Mouse (Mus musculus) colon, adult 2 months (tissue): ENCODE data around the gene AA986860. TPM values are rescaled to one million over a fixed set of nuclear protein-coding genes. Genes with fewer than 3 reads are reported as not detected.

Experiments used
- polyA plus RNA-seq: library from polyadenylated mRNA; depleted of rRNA; stranded (reverse); fragments of >200 nt; gene quantifications from 2 replicates; pipeline ENCODE4 v1.2.3, GENCODE M21; 2012; rRNA removed

The AA986860 gene
- 5.8 and 8.9 TPM in 2 replicates for polyA plus RNA-seq

GRCm38 (mm10) chr1:130731741-130732337 lies at the start of gene AA986860:
Gene AA986860 (plus strand): TSS chr1:130731976.

GRCm38 (mm10) chr1:130715561-130716217 lies 16.1 kb upstream of the AA986860 start, which contains the start of gene Gm29427:
Gene Gm29427 (minus strand): TSS chr1:130715799.

GRCm38 (mm10) chr1:130717291-130717871 lies 14.4 kb upstream of the AA986860 start, which contains the start of gene Yod1:
Gene Yod1 (plus strand): TSS chr1:130717327.

GRCm38 (mm10) chr1:130729153-130729552 lies 2.6 kb upstream of the AA986860 start, which contains the start of gene Pfkfb2:
Gene Pfkfb2 (minus strand): TSS chr1:130729253.

Other genes starting within 250 kb of the AA986860 start
- not detected in 2 replicates for gene Zp3r, start 102.4 kb upstream of the AA986860 start, polyA plus RNA-seq
- 1.4 and 1.9 TPM in 2 replicates for gene C4bp, start 70.3 kb upstream of the AA986860 start, polyA plus RNA-seq
- not detected in 2 replicates for gene Gm29427, start 16.2 kb upstream of the AA986860 start, polyA plus RNA-seq
- gene Yod1, start 14.6 kb upstream of the AA986860 start, polyA plus RNA-seq, result 1.2 and 1.5 TPM in 2 replicates
- gene Pfkfb2, start 2.7 kb upstream of the AA986860 start, polyA plus RNA-seq, result 7.4 and 8.7 TPM in 2 replicates
- gene Fcamr, start 68.9 kb downstream of the AA986860 start, polyA plus RNA-seq, result 0.78 and 1.6 TPM in 2 replicates
- gene Pigr, start 94.7 kb downstream of the AA986860 start, polyA plus RNA-seq, result 822 and 919 TPM in 2 replicates
- gene Fcmr, start 133.7 kb downstream of the AA986860 start, polyA plus RNA-seq, result 9.3 and 13.9 TPM in 2 replicates
- gene Il24, start 155.5 kb downstream of the AA986860 start, polyA plus RNA-seq, result not detected in 2 replicates
- not detected in 2 replicates for gene Il20, start 179.5 kb downstream of the AA986860 start, polyA plus RNA-seq
- not detected in 2 replicates for gene Il19, start 208.1 kb downstream of the AA986860 start, polyA plus RNA-seq